Mouse (Mus musculus) liver, adult 2 months (tissue): Measurements from ENCODE around the gene Prkcg.

Experiments used
- CTCF ChIP-seq: fragments of 200-500 bp; IDR thresholded peaks from 2 replicates; pipeline ENCODE4 v1.5.1; 2011; ENCODE audit warnings: low read depth, low read length, control low read depth
- POLR2A ChIP-seq: fragments of 200-500 bp; IDR thresholded peaks from 2 replicates; pipeline ENCODE4 v1.6.1; 2011; ENCODE audit warnings: low read length, control low read depth; ENCODE audit not compliant: insufficient read depth; ENCODE audit errors: extremely low read depth

DNA sequence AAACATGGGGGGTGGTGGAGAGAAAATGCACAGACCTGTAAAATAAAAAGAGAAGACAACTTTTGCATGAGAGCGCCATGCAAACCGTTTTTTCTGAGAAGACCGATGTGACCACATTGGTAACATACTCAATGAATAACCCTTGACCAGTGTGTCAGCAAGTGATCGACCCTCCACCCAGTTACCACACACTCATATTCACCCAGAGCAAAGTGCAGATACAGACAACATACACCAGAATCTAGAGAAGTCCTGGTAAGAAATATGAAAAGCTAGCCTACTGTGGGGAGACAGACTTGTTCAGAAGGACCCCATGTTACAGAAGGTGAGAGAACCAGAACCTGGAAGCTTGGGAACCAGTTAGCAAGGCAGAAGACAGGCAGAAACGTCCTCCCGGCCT lies 42.2 kb downstream of the Prkcg start:
- TF ChIP-seq CTCF (no peak), POLR2A (no peak)
